Mouse (Mus musculus) testis, adult 2 months (tissue): ENCODE results near the gene Krtap5-4.
A peak's percentile ranks its signal among the peaks of the same experiment; 100 is the strongest.
"Not testable (repeated sequence)": the region's sequence is repeated elsewhere in the genome, so short reads cannot be mapped to it uniquely, and the experiment has no call there.

Experiments
- CTCF ChIP-seq: fragments of 200-500 bp; IDR thresholded peaks from 2 replicates; pipeline ENCODE4 v1.5.1; 2012; ENCODE audit warnings: low read depth, mild to moderate bottlenecking, inconsistent platforms, low read length, moderate library complexity; ENCODE audit not compliant: control insufficient read depth, insufficient read depth, insufficient replicate concordance
- POLR2A ChIP-seq: fragments of 200-500 bp; IDR thresholded peaks from 2 replicates; pipeline ENCODE4 v1.6.1; 2012; ENCODE audit warnings: low read depth, mild to moderate bottlenecking, inconsistent platforms, low read length, moderate library complexity; ENCODE audit not compliant: control insufficient read depth

- not testable (repeated sequence) for TF ChIP-seq POLR2A
- peak; percentile 67; the same call in 1 of the 2 replicates for TF ChIP-seq CTCF
These were observed 25.2 kb upstream of the Krtap5-4 start for GRCm38 (mm10) chr7:142278183-142278582.
